Mouse (Mus musculus): Measurements from ENCODE around the gene Adprhl1. TPM values are rescaled to one million over a fixed set of nuclear protein-coding genes. Genes with fewer than 3 reads are reported as not detected.

Adprhl1 gene
- polyA plus RNA-seq, 1 experiment from 2014 or later, result 0.48 TPM

DNA sequence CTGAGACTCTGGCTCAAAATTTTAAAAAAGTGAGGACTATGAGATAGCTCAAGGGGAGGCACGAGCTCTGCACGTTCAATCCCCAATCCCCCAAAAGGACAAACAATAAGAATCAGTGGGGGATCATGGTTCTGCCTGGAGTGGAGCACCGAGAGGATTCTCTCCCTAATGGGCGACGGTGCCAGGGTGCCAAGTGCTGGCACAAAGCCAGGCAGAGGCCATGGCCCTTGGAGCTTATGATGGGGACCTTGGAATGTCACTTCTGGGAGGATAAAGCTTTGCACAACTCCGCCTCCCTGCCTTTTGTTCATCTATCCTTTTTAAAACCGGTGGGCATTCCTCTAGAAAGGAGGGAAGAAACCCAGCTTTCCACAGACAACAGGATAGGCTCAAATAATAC, 66.3 kb downstream of the Adprhl1 start:
- Histone ChIP-seq H3K27ac (no peak overlapping the region), H3K9ac (no peak overlapping the region), H3K27me3 (no peaks in the 10 kb centered on the region), H3K4me2 (no peak overlapping the region), H3K4me1 (no peaks in the 10 kb centered on the region), H3K4me3 (replicated peaks) (no peak overlapping the region), H3K9me3 (replicated peaks) (no peaks in the 10 kb centered on the region), H3K36me3 (peaks cover 8% of the 10 kb centered on the region; the same call in 1 of the 2 replicates)
- WGBS, result 78% methylated on average over 7 of the region's 7 CpGs
- ATAC-seq (replicated peaks; ENCODE audit: low FRiP score), result no peak

DNA sequence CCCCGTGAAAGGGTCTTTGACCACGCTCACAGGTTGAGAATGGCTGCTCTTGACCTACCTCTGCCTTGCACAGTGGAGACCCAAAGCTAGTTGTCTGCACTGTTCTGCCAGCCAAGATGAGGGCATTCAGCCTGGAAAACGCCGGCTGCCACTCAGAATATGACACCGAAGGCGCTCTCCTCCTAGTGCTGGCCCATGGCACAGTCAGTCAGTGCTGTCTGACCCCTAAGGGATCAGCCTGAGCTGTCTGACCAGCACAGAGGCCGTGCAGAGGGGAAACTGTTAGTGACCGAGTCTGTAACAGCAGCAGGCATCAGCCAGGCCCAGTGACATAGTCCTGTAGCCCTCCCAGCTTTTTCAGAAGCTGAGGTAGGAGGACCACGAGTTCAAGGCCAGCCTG, 66.7 kb downstream of the Adprhl1 start:
- H3K4me2 ChIP-seq, result no peak overlapping the region
- no peak overlapping the region for H3K9ac ChIP-seq
- no peak overlapping the region for H3K27ac ChIP-seq
- H3K9me3 ChIP-seq (replicated peaks), result no peaks in the 10 kb centered on the region
- peaks cover 8% of the 10 kb centered on the region; the same call in 1 of the 2 replicates for H3K36me3 ChIP-seq
- ATAC-seq (replicated peaks; ENCODE audit: low FRiP score), result no peak
- no peaks in the 10 kb centered on the region for H3K27me3 ChIP-seq
- no peak overlapping the region for H3K4me3 ChIP-seq (replicated peaks)
- H3K4me1 ChIP-seq, result no peaks in the 10 kb centered on the region
- 77% methylated on average over 9 of the region's 9 CpGs for WGBS

DNA sequence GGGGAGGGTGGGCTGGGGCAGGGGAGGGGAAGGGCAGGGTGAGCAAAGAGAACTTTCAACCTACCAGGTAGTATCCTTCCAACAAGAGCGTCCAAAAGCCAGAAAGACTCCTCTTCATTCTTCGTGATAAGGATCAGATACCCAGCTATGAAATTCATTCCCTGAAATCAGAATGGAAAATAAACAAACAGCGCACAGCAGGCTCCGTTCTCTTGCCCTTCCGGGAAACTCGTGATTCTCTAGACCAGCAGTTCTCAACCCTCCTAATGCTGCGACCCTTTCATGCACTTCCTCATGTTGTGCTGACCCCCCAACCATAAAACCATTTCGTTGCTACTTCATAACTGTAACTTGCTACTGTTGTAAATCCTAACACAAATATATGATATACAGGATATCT, 67.1 kb downstream of the Adprhl1 start:
- Histone ChIP-seq H3K27ac (no peak overlapping the region), H3K4me2 (no peak overlapping the region), H3K9me3 (replicated peaks) (no peaks in the 10 kb centered on the region), H3K4me3 (replicated peaks) (no peak overlapping the region), H3K9ac (no peak overlapping the region), H3K36me3 (peaks cover 8% of the 10 kb centered on the region; the same call in 1 of the 2 replicates), H3K4me1 (no peaks in the 10 kb centered on the region), H3K27me3 (no peaks in the 10 kb centered on the region)
- WGBS, result 76% methylated on average over 8 of the region's 8 CpGs
- ATAC-seq (replicated peaks; ENCODE audit: low FRiP score), result no peak

DNA sequence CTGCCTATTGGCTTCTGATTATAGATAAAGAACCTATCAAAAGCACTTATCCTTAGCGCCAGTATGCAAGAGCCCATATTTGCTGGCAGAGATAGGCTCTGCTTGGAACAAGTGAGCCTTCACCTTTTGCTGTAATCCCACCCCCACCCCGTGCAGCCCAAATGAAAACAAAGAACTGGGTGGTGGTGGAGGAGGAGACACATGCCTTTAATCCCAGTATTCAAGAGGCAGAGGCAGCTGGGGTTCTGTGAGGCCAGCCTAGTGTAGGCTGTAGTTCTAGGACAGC, 72.3 kb downstream of the Adprhl1 start:
- Histone ChIP-seq H3K4me3 (replicated peaks) (no peak overlapping the region), H3K9me3 (replicated peaks) (no peaks in the 10 kb centered on the region), H3K36me3 (peaks cover 27% of the 10 kb centered on the region), H3K4me2 (no peak overlapping the region), H3K4me1 (peaks cover 4% of the 10 kb centered on the region; the same call in 1 of the 2 replicates), H3K27me3 (no peaks in the 10 kb centered on the region), H3K27ac (no peak overlapping the region), H3K9ac (no peak overlapping the region)
- WGBS, result 44% methylated on average over 2 of the region's 2 CpGs
- ATAC-seq (replicated peaks; ENCODE audit: low FRiP score), result no peak

DNA sequence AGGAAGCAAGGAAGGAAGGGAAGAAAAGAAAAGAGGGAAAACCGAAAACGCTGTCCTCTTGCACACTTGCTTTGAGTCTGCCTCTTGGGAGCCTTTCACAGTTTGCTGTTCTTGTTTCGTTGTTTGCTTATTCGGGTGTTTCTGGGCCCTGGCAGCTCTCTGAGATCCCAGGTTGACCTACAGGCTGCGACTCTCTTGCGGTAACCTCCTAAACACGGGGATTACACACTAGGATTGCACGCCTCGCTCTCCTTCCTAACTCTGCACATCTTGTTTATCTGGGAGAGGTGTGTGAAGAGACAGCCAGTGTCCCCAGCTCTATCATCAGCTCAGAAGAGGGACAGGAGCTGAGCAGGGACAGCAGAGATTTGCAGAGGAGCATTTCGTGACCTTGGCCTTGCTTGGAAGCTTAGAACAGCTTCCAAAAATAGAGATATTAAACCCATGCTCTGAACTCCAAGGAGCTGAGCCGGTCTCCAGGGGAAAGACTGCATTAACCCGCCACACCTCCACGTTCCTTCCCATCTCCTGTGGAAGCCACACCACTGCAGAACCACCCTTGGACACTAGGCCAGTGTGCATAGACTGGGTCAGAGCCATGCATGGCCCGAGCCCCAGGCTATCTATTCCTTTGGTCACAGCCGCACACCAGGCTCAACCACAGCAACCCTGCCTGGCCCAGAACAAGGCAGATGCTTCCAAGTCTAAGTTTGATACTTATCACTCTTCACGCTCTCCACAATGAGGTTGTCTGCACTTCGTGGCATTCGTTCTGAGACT, 72.9 kb downstream of the Adprhl1 start:
- H3K27me3 ChIP-seq, result no peaks in the 10 kb centered on the region
- H3K4me2 ChIP-seq, result no peak overlapping the region
- 85% methylated on average over 18 of the region's 18 CpGs for WGBS
- H3K9me3 ChIP-seq (replicated peaks), result no peaks in the 10 kb centered on the region
- no peak overlapping the region for H3K9ac ChIP-seq
- H3K27ac ChIP-seq, result no peak overlapping the region
- no peak overlapping the region for H3K4me3 ChIP-seq (replicated peaks)
- peaks cover 32% of the 10 kb centered on the region for H3K36me3 ChIP-seq
- no peak for ATAC-seq (replicated peaks; ENCODE audit: low FRiP score)
- peaks cover 4% of the 10 kb centered on the region; the same call in 1 of the 2 replicates for H3K4me1 ChIP-seq

DNA sequence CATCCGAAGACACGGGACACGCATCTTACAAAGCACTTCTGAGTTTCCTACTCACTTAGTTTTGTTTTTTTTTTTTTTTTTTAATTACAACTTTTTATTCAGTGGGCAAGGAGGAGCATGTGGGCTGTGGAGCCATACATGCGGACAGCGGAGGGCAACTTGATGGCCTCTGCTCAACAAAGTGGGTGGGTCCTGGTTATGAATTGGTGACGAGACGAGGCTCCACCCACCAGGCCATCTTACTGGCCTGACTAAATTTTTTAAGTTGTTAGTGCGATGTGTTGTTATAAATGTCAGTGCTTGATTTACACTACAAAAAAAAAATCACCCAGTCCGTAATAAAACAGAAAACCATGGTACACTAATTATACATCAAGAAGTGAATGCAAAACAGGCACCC, 73.6 kb downstream of the Adprhl1 start:
- H3K27ac ChIP-seq, result no peak overlapping the region
- H3K9me3 ChIP-seq (replicated peaks), result no peaks in the 10 kb centered on the region
- peaks cover 4% of the 10 kb centered on the region; the same call in 1 of the 2 replicates for H3K4me1 ChIP-seq
- H3K9ac ChIP-seq, result no peak overlapping the region
- H3K27me3 ChIP-seq, result no peaks in the 10 kb centered on the region
- no peak overlapping the region for H3K4me3 ChIP-seq (replicated peaks)
- no peak for ATAC-seq (replicated peaks; ENCODE audit: low FRiP score)
- 72% methylated on average over 9 of the region's 9 CpGs for WGBS
- peaks cover 39% of the 10 kb centered on the region for H3K36me3 ChIP-seq
- H3K4me2 ChIP-seq, result no peak overlapping the region

DNA sequence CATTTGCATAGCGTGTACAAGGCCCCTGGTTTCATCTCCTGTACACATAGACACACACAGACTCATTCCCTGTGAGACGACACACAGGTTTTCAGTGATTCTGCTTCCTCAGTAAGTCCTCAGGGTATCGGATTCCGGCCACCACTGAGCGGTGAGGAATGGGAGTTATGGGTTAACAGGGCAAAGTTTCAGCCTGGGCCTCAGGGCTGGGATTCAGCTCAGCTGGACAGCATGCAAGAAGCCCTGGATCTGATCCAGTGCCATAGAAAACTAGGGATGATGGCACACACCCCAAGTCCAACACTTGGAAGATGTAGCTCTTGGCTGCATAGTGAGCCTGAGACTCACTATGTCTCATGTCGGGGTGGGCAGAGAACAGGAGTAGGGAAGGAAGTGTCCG, 74.0 kb downstream of the Adprhl1 start:
- no peaks in the 10 kb centered on the region for H3K9me3 ChIP-seq (replicated peaks)
- no peak for ATAC-seq (replicated peaks; ENCODE audit: low FRiP score)

DNA sequence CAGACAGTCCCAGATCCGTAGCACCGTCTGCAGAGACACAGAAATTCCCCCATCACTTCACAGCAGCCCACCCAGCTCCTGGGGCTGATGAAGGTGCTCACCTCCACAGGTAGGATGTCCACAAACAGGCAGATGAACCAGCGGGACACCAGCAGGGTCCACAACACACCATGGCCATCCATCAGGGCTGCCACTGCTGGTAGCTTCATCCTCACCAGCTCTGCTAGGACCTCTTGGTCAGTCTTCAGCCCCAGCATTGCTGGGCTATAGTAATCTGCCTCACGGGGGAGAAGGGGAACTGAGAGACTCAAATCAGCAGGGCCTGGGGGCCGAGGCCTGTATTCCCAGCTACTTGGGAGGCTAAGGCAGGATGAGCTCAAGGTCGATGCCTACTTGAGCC, 74.5 kb downstream of the Adprhl1 start:
- Histone ChIP-seq H3K4me3 (replicated peaks) (no peak overlapping the region), H3K9me3 (replicated peaks) (no peaks in the 10 kb centered on the region), H3K27ac (no peak overlapping the region), H3K9ac (no peak overlapping the region), H3K27me3 (no peaks in the 10 kb centered on the region), H3K4me1 (peaks cover 4% of the 10 kb centered on the region; the same call in 1 of the 2 replicates), H3K36me3 (peaks cover 46% of the 10 kb centered on the region), H3K4me2 (no peak overlapping the region)
- WGBS, result 71% methylated on average over 6 of the region's 6 CpGs
- no peak for ATAC-seq (replicated peaks; ENCODE audit: low FRiP score)

More for the DNA sequence above, 74.0 kb downstream of the Adprhl1 start:
- Histone ChIP-seq H3K27me3 (no peaks in the 10 kb centered on the region), H3K4me2 (no peak overlapping the region), H3K27ac (no peak overlapping the region), H3K36me3 (peaks cover 44% of the 10 kb centered on the region), H3K4me3 (replicated peaks) (no peak overlapping the region), H3K4me1 (peaks cover 4% of the 10 kb centered on the region; the same call in 1 of the 2 replicates), H3K9ac (no peak overlapping the region)
- WGBS, result 51% methylated on average over 7 of the region's 7 CpGs

DNA sequence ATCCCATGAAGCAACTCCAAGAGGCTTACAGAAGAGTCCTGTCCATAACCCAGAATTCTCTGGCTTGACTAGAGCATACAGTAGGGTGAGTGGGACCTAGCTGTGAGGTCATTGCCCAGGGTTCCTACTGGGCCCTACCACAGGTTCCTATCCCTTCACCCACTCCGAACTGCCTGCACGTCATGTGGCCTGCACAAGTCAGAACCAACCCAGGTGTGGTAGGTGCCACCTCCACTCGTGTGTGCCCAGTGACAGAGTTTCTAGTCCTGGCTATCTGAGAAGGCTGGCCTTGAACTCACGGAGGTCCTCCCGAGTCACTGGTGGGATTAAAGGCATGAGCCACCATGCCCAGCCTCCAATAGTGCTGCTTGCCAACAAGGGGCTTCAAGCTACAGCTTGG, 75.8 kb downstream of the Adprhl1 start:
- Histone ChIP-seq H3K27me3 (no peaks in the 10 kb centered on the region), H3K27ac (no peak overlapping the region), H3K4me2 (no peak overlapping the region), H3K9me3 (replicated peaks) (no peaks in the 10 kb centered on the region), H3K4me3 (replicated peaks) (no peak overlapping the region), H3K4me1 (peaks cover 4% of the 10 kb centered on the region; the same call in 1 of the 2 replicates), H3K9ac (no peak overlapping the region), H3K36me3 (peaks cover 58% of the 10 kb centered on the region)
- no peak for ATAC-seq (replicated peaks; ENCODE audit: low FRiP score)
- 96% methylated on average over 5 of the region's 5 CpGs for WGBS

DNA sequence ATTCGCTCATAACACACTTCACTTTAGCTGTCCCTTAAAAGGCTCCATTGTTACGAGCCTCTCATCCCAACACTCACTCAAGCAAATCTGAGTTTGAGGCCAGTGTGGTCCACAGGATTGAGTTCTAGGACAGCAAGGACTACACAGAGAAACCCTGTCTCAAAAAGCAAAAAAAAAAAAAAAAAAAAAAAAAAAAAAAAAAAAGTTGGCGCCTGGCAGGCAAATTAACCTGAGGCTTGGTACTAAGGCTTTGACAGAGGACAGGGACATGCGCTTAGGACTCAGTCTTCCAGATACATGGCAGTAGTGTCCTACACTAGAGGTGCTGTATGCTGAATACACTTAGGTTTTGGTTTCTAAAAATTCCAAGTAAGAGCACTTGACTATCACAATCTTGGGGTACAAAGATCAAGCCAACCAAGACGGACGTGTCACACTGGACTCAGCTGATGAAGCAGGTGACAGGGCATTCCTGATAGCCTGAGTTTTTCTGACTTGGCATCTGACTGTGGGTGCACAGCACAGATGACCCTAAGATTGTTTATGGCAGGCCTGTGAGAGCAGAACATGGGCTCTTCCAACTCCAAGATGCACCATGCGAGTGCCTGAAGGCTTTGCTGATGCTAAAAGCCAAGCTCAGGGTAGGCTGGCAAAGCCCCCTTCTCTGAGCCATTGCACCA, 76.6 kb downstream of the Adprhl1 start:
- Histone ChIP-seq H3K36me3 (peaks cover 66% of the 10 kb centered on the region), H3K4me2 (no peak overlapping the region), H3K27me3 (no peaks in the 10 kb centered on the region), H3K4me1 (peaks cover 4% of the 10 kb centered on the region; the same call in 1 of the 2 replicates), H3K27ac (no peak overlapping the region), H3K4me3 (replicated peaks) (no peak overlapping the region), H3K9me3 (replicated peaks) (no peaks in the 10 kb centered on the region), H3K9ac (no peak overlapping the region)
- no peak for ATAC-seq (replicated peaks; ENCODE audit: low FRiP score)
- WGBS, result 94% methylated on average over 7 of the region's 7 CpGs

DNA sequence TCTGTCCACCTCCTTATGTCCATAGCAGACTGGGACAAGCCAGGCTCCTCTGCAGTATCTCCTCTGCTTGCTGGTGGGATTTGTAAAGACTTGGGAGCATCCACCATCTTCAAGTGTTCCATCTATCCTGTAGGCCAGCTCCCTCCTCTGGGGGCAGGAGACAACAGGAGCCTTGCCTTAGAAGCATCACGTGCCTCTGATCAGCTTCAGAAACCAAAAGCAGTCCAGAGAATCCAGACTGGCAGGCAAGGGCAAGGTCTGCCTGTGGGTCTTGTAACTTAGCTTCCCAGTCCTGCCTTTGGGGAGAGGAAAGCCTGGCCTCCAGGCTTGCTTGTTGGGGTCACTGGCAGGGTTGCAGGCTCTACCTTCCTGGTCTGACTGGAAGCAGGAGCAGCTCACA, 78.3 kb downstream of the Adprhl1 start:
- peaks cover 4% of the 10 kb centered on the region; the same call in 1 of the 2 replicates for H3K4me1 ChIP-seq
- no peaks in the 10 kb centered on the region for H3K9me3 ChIP-seq (replicated peaks)
- no peak overlapping the region for H3K4me2 ChIP-seq
- H3K9ac ChIP-seq, result no peak overlapping the region
- H3K27ac ChIP-seq, result no peak overlapping the region
- ATAC-seq (replicated peaks; ENCODE audit: low FRiP score), result no peak
- peaks cover 82% of the 10 kb centered on the region for H3K36me3 ChIP-seq
- no peaks in the 10 kb centered on the region for H3K27me3 ChIP-seq
- 91% methylated on average over 1 of the region's 1 CpGs for WGBS
- no peak overlapping the region for H3K4me3 ChIP-seq (replicated peaks)

DNA sequence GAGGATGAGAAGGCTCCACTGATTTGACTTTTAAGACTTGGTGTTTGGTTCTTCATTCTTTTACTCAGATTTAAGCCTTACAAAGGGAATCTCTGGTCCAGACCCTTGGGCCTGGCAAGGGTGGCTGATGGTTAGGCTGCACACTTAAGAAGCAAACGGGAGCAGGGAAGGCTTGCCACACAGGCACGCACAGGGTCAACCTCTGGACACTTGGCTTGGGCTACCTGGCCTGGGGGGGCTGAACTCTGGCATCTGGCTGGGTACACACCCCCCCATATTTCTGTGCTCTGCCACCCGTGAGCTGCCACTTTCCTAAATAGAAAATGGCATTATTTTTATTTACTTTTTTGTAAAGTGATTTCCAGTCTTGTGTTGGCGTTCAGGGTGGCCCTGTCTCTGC, 79.2 kb downstream of the Adprhl1 start:
- Histone ChIP-seq H3K9ac (no peak overlapping the region), H3K4me1 (no peaks in the 10 kb centered on the region), H3K27ac (no peak overlapping the region), H3K36me3 (peaks cover 91% of the 10 kb centered on the region), H3K9me3 (replicated peaks) (no peaks in the 10 kb centered on the region), H3K4me3 (replicated peaks) (no peak overlapping the region), H3K27me3 (no peaks in the 10 kb centered on the region), H3K4me2 (no peak overlapping the region)
- ATAC-seq (replicated peaks; ENCODE audit: low FRiP score), result no peak
- 90% methylated on average over 4 of the region's 4 CpGs for WGBS

Measured in kidney, embryonic 15.5 days (tissue).